Mouse (Mus musculus) heart, postnatal 10 days (tissue): Measurements from ENCODE around the gene Pwp2. TPM values are rescaled to one million over a fixed set of nuclear protein-coding genes. Genes with fewer than 3 reads are reported as not detected.
"Not testable (repeated sequence)": the region's sequence is repeated elsewhere in the genome, so short reads cannot be mapped to it uniquely, and the experiment has no call there.

Source experiments
- DNase-seq, 2 experiments: peaks; one replicate each; pipeline ENCODE4 v3.0.0; 2021
- intact Hi-C: fragments of 180-260 bp; cut with DNase I; formaldehyde crosslinking; loops from one replicate; pipeline ENCODE4 v1.15.1; 2025
- total RNA-seq, 2 experiments: library from RNA; stranded (reverse); gene quantifications; 2 replicates each; pipeline ENCODE4 v1.2.3; 2021

The Pwp2 gene
- total RNA-seq, 2 experiments from 2014 or later = 9.8 to 10.8 TPM

- intact Hi-C loops = no loop called here
- no peak for DNase-seq
Measured at GRCm38 (mm10) chr10:78148834-78149766, 35.8 kb downstream of the Pwp2 start.

- no peak for DNase-seq
- intact Hi-C loops = no loop called here
Measured at GRCm38 (mm10) chr10:78147908-78148441, 37.0 kb downstream of the Pwp2 start.

- DNase-seq = peak; percentile 30 to 33
- intact Hi-C loops = no loop called here
Measured at GRCm38 (mm10) chr10:78143727-78144505, 41.0 kb downstream of the Pwp2 start.

GRCm38 (mm10) chr10:78140843-78141242 is 44.1 kb downstream of the Pwp2 start:
- peak in 1 of 2 experiments; percentile 18 for DNase-seq
- intact Hi-C loops = no loop called here

- intact Hi-C loops = no loop called here
- no peak for DNase-seq
Measured at GRCm38 (mm10) chr10:78140251-78140600, 44.7 kb downstream of the Pwp2 start.

- DNase-seq = no peak
- intact Hi-C loops = no loop called here
Measured at GRCm38 (mm10) chr10:78139572-78140250, 45.2 kb downstream of the Pwp2 start.

GRCm38 (mm10) chr10:78138812-78139523 is 46.0 kb downstream of the Pwp2 start:
- DNase-seq = peak; percentile 75 to 77
- intact Hi-C loops = no loop called here

GRCm38 (mm10) chr10:78137191-78137590 is 47.8 kb downstream of the Pwp2 start:
- no peak for DNase-seq
- intact Hi-C loops = no loop called here

GRCm38 (mm10) chr10:78135947-78136346 is 49.0 kb downstream of the Pwp2 start:
- intact Hi-C loops = no loop called here
- no peak for DNase-seq

- intact Hi-C loops = no loop called here
- DNase-seq = peak; percentile 35 to 45
Measured at GRCm38 (mm10) chr10:78134975-78135798, 49.8 kb downstream of the Pwp2 start.

GRCm38 (mm10) chr10:78134400-78134799 is 50.5 kb downstream of the Pwp2 start:
- no peak for DNase-seq
- intact Hi-C loops = no loop called here

- intact Hi-C loops = no loop called here
- DNase-seq = no peak
Measured at GRCm38 (mm10) chr10:78129998-78130397, 55.0 kb downstream of the Pwp2 start.

- DNase-seq = peak; percentile 58 to 71
- intact Hi-C loops = no loop called here
Measured at GRCm38 (mm10) chr10:78129423-78129822, 55.5 kb downstream of the Pwp2 start.

- no peak for DNase-seq
- intact Hi-C loops = no loop called here
Measured at GRCm38 (mm10) chr10:78128647-78129046, 56.3 kb downstream of the Pwp2 start.

GRCm38 (mm10) chr10:78127931-78128330 is 57.0 kb downstream of the Pwp2 start:
- intact Hi-C loops = no loop called here
- no peak for DNase-seq

- intact Hi-C loops = no loop called here
- peak in 1 of 2 experiments; percentile 19 for DNase-seq
Measured at GRCm38 (mm10) chr10:78127046-78127870, 57.7 kb downstream of the Pwp2 start.

- no peak for DNase-seq
- intact Hi-C loops = no loop called here
Measured at GRCm38 (mm10) chr10:78126311-78126710, 58.6 kb downstream of the Pwp2 start.

GRCm38 (mm10) chr10:78125061-78125460 is 59.9 kb downstream of the Pwp2 start:
- DNase-seq, intact Hi-C loops: not testable (repeated sequence)
